Mouse (Mus musculus) erythroid progenitor cell, adult 5-6 weeks (primary cell): ENCODE measurements around the gene Aup1. TPM values are rescaled to one million over a fixed set of nuclear protein-coding genes. Genes with fewer than 3 reads are reported as not detected.
A peak's percentile ranks its signal among the peaks of the same experiment; 100 is the strongest.

Source experiments
- ATAC-seq: replicated peaks from 2 replicates; pipeline ENCODE4 v1.8.0; 2016; ENCODE audit warnings: moderate number of reproducible peaks, mild to moderate bottlenecking, moderate TSS enrichment, inconsistent platforms; ENCODE audit not compliant: poor library complexity, low FRiP score, severe bottlenecking
- total RNA-seq, 2 experiments: library from RNA; stranded (forward) in 1 of 2; stranded (reverse) in 1 of 2; fragments of 150-400 nt in 1 of 2; fragments of 186-747, 209-891 nt in 1 of 2; gene quantifications; 2 replicates each; pipeline versions ENCODE4 v1.2.3 to v1.2.4; 2015 to 2017; ENCODE audit warnings: low replicate concordance in 2 of 2

Gene Aup1
- total RNA-seq, 2 experiments from 2014 or later: 242 to 275 TPM

DNA sequence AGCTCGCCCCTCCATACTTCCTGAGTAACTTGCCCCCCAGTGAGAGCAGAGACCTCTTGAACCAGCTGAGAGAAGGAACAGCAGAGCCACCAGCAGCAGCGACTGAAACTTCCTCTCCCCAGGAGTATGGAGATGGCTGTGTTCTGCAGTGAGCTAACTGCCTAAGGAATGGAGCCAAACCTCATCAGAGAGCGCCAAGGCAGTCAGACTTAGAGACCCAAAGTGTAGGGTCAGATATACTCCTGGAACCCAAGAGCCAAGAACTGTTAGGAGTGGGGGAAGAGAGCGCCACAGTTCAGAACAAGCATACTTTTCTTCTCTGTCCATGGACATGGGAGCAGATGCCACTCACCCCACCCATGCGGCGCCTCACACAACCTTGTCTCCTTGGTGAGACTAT is 12.1 kb downstream of the Aup1 start:
- no peak for ATAC-seq

DNA sequence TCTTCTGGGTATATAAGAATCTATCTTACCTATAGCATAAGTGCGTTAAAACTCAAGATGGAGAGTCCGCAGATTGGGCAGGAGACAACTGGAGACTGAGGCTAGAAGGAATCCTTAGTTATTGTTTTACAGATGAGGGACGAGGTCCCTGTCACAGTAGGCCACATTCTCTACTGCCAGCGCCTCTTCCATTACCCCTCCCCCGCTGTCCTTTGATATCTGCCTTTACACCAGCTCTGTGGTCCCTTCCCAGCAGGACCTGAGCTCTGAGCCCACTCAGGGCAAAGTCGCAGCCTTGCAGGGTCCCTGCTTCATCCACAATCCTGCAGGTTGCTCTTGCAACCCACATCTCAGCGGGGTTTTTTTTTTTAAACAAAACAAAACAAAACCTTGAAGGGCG is 13.9 kb downstream of the Aup1 start:
- ATAC-seq: no peak

DNA sequence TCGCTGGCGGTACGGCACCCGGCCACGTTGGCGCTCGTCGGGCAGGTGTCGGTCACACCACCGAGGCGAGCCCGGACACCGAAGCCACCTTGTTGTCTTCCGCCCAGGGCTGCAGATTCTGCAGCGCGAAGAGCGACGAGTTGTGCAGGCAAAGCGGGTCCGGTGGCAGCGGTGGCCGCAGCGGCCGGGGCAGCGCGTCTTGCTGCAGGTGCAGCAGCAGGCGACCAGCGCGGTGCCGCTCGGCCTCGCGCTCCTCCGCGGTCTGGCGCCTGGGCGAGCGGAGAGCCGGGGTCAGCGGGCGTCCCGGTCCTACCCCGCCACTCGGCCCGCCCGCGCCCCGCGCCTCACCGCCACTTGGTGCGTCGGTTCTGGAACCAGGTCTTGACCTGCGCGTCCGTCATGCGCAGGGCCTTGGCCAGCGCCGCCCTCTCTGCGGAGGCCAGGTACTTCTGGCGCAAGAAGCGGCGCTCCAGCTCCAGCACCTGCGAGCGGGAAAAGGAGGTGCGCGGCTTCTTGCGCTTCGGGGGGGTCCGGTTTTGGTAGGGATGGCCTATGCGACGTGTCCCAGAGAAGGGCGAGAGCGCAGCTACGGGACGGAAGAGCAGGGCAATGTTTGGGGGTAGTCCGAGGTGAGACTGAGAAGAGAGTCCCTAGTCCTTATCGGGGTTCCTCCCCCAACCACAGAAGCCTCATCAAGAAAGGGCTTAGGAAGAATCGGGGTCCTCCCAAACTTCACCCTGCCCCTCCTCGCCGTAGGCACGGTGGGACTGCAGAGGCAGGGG is 14.6 kb downstream of the Aup1 start:
- no peak for ATAC-seq

- no peak for ATAC-seq
These were observed 15.3 kb downstream of the Aup1 start for GRCm38 (mm10) chr6:83069488-83070246.

DNA sequence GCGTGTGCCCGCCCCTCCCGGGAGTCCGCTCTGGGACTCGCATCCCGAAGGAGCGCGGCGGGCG is 15.8 kb downstream of the Aup1 start, which contains the start of gene Tlx2:
Gene Tlx2, minus strand, starts transcription at position 47 of the 64 bp plus-strand sequence.
- ATAC-seq: no peak

DNA sequence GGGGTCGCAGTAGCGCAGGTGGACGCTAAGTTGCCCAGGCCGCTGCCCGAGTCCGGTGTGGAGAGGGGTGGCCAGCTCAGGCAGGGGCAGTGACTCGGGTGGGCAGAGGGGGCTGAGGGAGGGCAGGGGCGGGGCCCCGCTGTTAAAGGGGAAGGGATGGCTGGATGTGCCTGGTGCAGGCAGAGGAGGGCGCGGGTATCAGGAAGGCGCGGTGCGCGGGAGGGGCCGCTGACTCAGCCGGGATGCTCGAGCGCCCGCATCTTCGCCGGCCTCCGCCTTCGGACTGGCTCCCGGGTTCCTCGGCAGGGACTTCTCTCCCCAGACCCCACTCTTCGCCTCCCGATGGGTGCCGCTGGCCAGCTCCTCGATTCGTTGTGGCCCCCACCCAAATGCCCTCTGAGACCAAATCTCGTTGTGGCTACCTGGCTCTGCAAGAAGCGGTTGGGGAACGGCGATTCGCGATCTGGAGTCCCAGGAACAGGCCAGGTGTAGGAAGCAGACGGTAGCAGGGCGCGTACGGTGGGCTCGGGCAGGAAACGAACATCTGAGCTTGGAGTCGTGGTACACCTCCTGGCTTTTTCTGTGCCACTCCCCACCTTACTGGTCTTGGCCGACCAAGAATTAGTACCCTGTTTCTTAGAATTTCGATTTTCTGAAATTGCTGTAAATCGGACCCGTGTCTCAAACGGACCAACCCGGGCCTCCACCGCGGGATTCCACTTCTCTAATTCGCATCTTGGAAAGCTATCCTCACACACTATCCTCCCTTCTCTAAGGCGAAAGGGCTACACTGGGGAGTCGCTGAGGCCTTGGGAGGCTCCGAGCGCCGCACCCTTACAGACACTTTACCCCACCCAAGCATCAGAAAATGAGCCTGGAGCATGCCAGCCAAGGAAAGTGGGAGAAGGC is 16.2 kb downstream of the Aup1 start:
- peak; percentile 44; the same call in 1 of the 2 replicates for ATAC-seq

DNA sequence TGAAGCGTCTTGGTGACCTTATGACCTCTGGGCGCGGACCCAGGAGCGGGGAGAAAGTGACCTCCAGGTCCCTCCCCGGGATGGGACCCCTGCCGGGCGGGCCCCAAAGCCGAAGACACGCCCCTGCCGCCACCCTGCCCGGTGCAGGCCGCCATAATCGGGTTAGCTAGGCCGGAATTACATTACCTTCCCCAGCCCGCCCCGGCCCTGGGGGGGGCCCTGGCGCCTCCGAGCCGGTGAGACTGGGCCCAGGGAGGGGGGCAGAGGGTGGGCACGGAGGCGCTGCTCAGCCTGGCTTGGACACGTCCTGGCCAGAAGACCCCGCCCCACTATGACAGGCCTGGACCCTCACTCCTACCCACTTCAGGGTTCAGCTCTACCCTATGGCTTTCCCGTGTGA is 16.9 kb downstream of the Aup1 start:
- no peak for ATAC-seq

DNA sequence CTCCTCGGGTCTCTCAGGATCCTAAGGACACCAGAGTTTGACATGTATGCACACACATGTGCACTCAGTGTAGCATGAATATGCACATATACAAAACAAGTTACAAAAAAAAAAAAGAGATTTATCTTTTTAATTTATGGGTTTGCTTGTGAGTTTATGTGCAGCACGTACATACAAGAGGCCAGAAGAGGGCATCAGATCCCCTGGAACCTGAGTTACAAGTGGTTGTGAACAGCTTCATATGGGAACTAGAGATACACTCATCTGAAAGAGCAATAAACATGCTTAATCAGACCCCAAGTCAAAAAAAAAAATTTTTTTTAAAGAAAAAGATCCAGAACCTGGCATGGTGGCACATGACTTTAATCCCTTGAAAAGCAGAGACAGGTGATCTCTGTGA is 20.7 kb downstream of the Aup1 start:
- no peak for ATAC-seq

GRCm38 (mm10) chr6:83077630-83078323 is 23.5 kb downstream of the Aup1 start, which contains the start of gene Pcgf1:
Gene Pcgf1, plus strand, starts transcription at chr6:83077869.
- peak; percentile 35 for ATAC-seq

DNA sequence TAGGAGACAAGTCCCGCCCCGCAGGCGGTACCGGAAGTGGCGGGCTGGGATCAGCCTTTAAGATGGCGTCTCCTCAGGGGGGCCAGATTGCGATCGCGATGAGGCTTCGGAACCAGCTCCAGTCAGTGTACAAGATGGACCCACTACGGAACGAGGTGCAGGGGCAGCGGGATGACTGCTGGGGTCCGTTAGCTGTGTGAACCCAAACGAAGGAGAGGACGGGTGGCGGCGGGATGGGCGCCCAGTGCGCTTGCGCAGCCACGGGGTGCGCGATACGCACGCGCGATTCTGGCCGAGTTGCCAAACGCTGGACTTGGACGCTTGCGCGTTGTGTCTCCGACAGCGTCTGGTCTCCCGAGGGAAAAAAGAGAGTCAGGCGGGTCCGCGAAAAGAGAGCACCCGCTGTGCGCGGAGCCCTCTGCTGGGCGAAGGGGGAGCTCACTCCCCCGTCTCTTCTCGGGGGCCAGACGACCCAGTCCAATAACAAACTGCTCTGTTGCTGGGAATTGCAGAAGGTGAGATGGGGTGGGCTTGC is 24.1 kb downstream of the Aup1 start:
- ATAC-seq: peak; percentile 93

DNA sequence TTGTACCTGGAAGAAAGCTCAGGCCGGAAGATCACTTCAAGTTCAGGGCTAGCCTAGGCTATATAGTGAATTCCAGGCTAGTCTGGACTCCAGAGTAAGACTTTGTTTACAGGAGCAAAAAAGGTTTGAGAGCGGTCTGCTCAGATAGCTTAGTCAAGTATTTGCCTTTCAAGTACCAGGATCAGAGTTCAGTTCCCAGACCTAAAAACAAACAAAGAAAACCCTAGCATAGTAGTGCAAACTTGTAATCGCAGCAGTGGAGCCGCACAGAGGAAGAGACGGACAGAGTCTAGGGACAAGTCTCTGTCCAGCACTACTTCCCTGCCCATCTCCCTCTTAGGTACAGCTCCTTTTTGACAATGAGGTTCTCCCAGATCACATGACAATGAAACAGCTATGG is 25.9 kb downstream of the Aup1 start:
- no peak for ATAC-seq

DNA sequence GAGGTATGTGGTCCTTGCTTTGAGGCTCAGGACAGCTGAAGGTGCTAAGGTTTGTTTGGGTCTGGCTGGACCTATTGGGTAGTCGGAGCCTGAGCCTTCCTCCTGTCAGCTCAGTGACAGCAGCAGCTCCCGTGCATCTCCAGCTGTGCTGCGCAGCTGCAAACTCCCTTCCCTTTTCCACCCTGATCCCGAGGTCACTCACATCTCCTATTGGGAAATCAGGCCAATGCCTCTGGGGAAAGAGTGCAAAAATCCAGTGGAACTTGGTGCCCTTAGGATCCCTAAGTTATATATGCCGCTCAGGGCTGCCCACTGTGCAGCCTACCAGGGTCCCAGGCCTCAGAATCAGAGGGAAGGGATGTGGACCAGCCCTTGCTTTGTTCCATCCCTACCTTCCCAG is 29.2 kb downstream of the Aup1 start:
- no peak for ATAC-seq

DNA sequence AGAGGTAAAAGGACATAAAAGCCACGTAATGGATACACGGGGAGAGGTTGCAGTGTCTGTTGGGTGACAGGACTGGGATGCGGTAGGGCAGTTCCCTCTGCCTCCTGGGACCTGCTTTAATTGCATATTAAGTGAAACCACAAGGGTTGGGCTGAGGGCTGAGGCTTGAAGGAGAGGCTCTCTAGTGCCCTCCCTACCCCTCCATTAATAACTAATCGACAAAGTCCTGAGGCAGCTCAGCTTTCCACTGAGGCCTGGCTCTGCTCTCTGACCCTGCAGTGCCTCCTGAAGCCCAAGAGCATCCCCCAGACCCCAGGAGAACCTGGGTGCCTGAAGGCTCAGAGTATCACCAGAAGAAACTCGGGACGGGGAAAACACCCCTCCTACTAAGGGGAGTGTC is 30.2 kb downstream of the Aup1 start:
- no peak for ATAC-seq

DNA sequence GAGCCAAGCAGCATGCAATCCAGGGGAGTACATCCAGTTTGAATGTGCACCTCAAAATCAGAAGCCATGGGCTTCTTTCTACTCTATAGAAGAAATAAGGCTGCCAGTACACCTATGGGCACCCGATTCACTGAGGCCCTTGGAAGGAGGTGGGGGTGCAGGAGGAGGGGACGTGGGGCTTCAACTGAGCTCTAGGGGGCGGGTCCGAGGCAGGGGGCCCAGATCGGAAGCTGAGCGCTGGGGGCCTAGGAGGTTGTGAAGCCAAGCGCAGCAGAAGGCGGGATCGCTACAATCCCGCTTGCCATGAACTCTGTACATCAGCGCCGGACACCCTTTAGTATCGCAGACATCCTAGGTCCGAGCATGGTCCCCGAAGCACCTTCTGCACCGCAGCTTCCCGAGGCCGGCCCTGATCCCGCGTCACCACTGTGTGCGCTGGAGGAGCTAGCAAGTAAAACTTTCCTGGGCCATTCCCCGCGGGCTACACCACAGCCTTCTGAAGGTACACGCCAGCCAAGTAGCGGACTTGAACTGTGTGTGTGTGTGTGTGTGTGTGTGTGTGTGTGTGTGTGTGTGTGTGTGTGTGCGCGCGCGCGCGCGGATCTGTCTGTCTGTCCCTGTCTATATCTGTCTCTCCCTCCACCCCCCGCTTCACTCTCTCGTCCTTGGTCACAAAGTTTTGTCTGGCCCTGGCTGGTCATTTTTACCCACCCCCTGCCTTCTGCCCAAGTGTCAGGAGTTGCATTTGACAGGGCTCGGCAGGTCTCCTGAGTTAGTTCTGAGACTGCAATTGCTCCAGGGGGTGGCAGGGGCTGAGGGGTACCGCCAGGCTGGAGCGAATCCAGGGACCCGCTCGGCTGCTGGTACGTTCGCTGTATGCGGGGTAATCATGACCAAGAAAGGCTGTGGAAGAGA is 32.1 kb downstream of the Aup1 start, which contains the start of gene Lbx2:
Gene Lbx2, plus strand, starts transcription at position 247 of the 915 bp plus-strand sequence.
- no peak for ATAC-seq

DNA sequence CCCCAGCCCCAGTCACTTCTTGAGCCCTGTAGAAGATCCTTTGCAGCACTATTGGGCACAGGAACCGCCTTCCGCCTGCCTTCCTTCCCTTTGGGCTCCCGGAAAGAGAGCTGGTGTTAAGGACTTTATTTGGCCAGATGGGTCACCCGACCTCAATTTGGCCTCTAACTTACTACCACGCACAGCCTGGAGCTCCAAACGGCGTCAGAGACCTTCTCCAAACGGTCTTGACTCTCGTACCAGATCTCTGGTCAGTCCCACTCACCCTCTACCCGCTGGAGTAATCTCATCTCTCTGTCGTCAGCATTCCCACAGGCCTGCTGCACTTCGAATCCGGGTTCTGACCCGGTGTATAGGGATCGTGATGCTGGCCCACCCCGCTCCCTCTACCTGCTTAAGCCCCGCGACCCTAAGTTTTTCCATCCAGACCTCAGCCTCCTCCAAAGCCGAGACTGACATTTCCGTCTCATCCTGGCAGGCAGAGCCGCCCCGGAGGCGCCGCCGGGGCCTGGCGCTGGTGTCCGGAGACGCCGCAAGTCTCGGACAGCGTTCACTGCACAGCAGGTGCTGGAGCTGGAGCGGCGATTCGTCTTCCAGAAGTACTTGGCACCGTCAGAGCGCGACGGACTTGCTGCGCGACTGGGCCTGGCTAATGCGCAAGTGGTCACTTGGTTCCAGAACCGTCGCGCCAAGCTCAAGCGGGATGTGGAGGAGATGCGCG is 33.0 kb downstream of the Aup1 start:
- ATAC-seq: no peak

DNA sequence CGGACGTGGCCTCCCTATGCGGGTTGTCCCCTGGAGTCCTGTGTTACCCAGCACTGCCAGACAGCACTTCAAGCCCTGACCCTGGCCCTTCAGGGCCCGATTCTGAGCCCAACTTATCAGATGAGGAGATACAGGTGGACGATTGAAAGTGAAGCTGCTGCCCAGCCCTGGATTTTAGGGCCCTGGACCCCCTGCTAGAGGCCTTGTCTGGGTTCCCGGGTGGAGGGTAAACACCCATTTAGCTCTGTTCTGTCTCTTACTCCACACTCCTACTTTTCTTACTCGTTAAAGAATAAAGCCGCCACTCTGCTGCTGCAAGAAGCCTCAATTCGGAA is 33.6 kb downstream of the Aup1 start:
- 0 out of 2 replicates have a peak, but pooled peaks have one; percentile 30 for ATAC-seq

- ATAC-seq: no peak
These were observed 38.3 kb downstream of the Aup1 start for GRCm38 (mm10) chr6:83092416-83093127.

GRCm38 (mm10) chr6:83095968-83096367 is 41.6 kb downstream of the Aup1 start:
- 0 out of 2 replicates have a peak, but pooled peaks have one; percentile 32 for ATAC-seq
